Mouse (Mus musculus) megakaryocyte, embryonic 14.5 days (primary cell): ENCODE data around the gene Cxcr1.
"Not testable (repeated sequence)": the region's sequence is repeated elsewhere in the genome, so short reads cannot be mapped to it uniquely, and the experiment has no call there.

Source experiments
- FLI1 ChIP-seq: IDR thresholded peaks from 2 replicates; pipeline ENCODE4 v1.6.1; 2012; ENCODE audit warnings: low read length, inconsistent platforms, mixed read lengths
- GATA1 ChIP-seq: IDR thresholded peaks from 3 replicates; pipeline ENCODE4 v1.6.1; 2012; ENCODE audit warnings: mixed read lengths, low read length, inconsistent platforms, borderline replicate concordance

GRCm38 (mm10) chr1:74159613-74160012, 34.8 kb downstream of the Cxcr1 start:
- TF ChIP-seq GATA1, FLI1: not testable (repeated sequence)
